Mouse (Mus musculus) megakaryocyte, embryonic 14.5 days (primary cell): Measurements from ENCODE around the gene Cenpl. TPM values are rescaled to one million over a fixed set of nuclear protein-coding genes. Genes with fewer than 3 reads are reported as not detected.

Experiments
- H3K27me3 ChIP-seq: replicated peaks from 2 replicates; pipeline ENCODE3; 2012; ENCODE audit warnings: inconsistent platforms
- H3K36me3 ChIP-seq: replicated peaks from 2 replicates; pipeline ENCODE3; 2012; ENCODE audit warnings: low read length, inconsistent platforms, mixed read lengths
- H3K4me1 ChIP-seq: 2 replicates; pipeline ENCODE4 v1.6.1; 2012; ENCODE audit warnings: inconsistent platforms
- H3K4me3 ChIP-seq: replicated peaks from 2 replicates; pipeline ENCODE3; 2012; ENCODE audit warnings: moderate library complexity, mild to moderate bottlenecking, inconsistent platforms
- H3K9me3 ChIP-seq: 2 replicates; pipeline ENCODE4 v1.6.1; 2012; ENCODE audit warnings: inconsistent platforms
- FLI1 ChIP-seq: IDR thresholded peaks from 2 replicates; pipeline ENCODE4 v1.6.1; 2012; ENCODE audit warnings: low read length, inconsistent platforms, mixed read lengths
- GATA1 ChIP-seq: IDR thresholded peaks from 3 replicates; pipeline ENCODE4 v1.6.1; 2012; ENCODE audit warnings: mixed read lengths, low read length, inconsistent platforms, borderline replicate concordance
- polyA plus RNA-seq: library from polyadenylated mRNA; stranded (reverse); fragments of >175 nt; gene quantifications from 2 replicates; pipeline ENCODE4 v1.2.3, GENCODE M21; 2012; ENCODE audit warnings: low replicate concordance; ENCODE audit not compliant: insufficient read depth

Gene Cenpl
- polyA plus RNA-seq, 1 experiment: 3.9 TPM

DNA sequence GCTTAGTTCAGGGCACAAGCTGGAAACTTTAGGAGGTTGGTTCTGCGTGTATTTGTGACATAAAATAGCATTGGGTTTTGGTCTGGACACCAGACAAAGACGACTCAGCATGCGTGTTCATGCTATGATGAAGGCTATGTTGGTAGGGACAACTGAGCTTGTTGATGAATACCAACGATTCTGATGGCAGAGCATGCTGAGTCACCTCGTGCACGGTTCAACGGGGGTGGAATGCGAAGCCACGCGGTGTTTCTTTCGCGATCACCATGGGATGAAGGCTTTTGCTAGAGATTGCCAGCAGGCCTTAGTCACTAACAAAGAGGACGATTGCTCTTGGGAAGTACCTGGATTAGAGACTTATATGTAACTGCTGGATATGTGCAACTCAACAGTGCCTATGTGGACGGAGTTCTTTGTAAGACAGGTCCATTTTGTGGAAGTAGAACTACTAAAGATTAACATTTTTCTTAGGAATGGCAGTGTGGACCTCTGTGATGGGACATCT lies 35.2 kb upstream of the Cenpl start:
- TF ChIP-seq FLI1 (no peak), GATA1 (no peak)
- H3K4me1 ChIP-seq: peaks cover 63% of the 10 kb centered on the region

GRCm38 (mm10) chr1:161035786-161036404 lies 34.6 kb upstream of the Cenpl start:
- Histone ChIP-seq H3K36me3 (peaks cover 69% of the 10 kb centered on the region), H3K27me3 (no peaks in the 10 kb centered on the region), H3K9me3 (no peaks in the 10 kb centered on the region), H3K4me3 (peak overlapping the region; percentile 98), H3K4me1 (peaks cover 60% of the 10 kb centered on the region)
- TF ChIP-seq GATA1 (no peak), FLI1 (no peak)

More for the DNA sequence above, 35.2 kb upstream of the Cenpl start:
- H3K9me3 ChIP-seq: no peaks in the 10 kb centered on the region
- peak overlapping the region; percentile 98 for H3K4me3 ChIP-seq
- H3K27me3 ChIP-seq: no peaks in the 10 kb centered on the region
- H3K36me3 ChIP-seq: peaks cover 69% of the 10 kb centered on the region

GRCm38 (mm10) chr1:161036411-161036841 lies 34.1 kb upstream of the Cenpl start:
- TF ChIP-seq FLI1: no peak
- TF ChIP-seq GATA1: no peak
- peaks cover 60% of the 10 kb centered on the region for H3K4me1 ChIP-seq

DNA sequence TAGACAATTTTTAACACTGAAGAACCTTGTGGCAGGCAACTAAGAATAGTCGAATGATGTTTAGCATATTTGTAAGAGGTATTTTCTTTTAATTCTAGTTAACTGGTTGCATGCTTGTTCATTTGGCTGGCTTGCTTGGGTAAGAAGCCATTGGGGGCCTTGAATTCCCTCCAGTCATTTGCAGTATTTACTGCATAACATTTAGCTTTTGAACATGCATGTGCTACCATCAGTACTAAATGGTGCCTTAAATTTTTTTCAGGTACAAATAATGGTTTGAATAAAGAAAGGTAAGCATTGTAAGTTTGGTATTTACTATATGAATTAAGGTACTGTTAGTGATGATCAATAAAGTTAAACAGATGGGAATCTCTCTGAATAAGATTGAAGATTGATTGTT lies 33.5 kb upstream of the Cenpl start:
- H3K4me3 ChIP-seq: peak overlapping the region; percentile 98
- peaks cover 69% of the 10 kb centered on the region for H3K36me3 ChIP-seq

More at GRCm38 (mm10) chr1:161036411-161036841, 34.1 kb upstream of the Cenpl start:
- Histone ChIP-seq H3K4me3 (peak overlapping the region; percentile 98), H3K27me3 (no peaks in the 10 kb centered on the region), H3K36me3 (peaks cover 69% of the 10 kb centered on the region), H3K9me3 (no peaks in the 10 kb centered on the region)

GRCm38 (mm10) chr1:161037599-161037998 lies 32.9 kb upstream of the Cenpl start:
- Histone ChIP-seq H3K4me3 (peak overlapping the region; percentile 98), H3K27me3 (no peaks in the 10 kb centered on the region), H3K36me3 (peaks cover 69% of the 10 kb centered on the region), H3K4me1 (peaks cover 52% of the 10 kb centered on the region), H3K9me3 (no peaks in the 10 kb centered on the region)
- no peak for TF ChIP-seq FLI1
- no peak for TF ChIP-seq GATA1

More for the DNA sequence above, 33.5 kb upstream of the Cenpl start:
- H3K27me3 ChIP-seq: no peaks in the 10 kb centered on the region
- no peaks in the 10 kb centered on the region for H3K9me3 ChIP-seq
- no peak for TF ChIP-seq FLI1
- no peak for TF ChIP-seq GATA1
- peaks cover 58% of the 10 kb centered on the region for H3K4me1 ChIP-seq

DNA sequence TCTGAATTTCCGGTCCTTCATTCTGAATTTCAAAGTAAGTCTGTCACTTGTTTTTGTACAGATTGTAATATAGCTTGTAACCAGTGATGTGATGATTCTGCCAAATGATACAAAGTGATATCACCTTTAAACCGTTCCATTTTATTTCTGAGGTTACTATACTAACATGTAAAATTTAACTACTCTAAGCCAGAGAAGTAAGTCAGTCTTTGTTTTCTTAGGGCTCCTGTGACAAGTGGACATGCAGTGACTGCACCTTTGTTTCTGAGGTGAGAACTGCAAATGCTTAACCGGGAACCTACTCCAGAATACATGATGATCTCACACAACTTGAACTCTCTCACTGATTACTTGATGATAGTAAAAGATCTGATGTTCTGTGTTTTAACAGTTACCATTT lies 32.5 kb upstream of the Cenpl start:
- Histone ChIP-seq H3K9me3 (no peaks in the 10 kb centered on the region), H3K36me3 (peaks cover 67% of the 10 kb centered on the region), H3K4me1 (peaks cover 52% of the 10 kb centered on the region), H3K27me3 (no peaks in the 10 kb centered on the region), H3K4me3 (peak overlapping the region; percentile 98)
- TF ChIP-seq FLI1 (no peak), GATA1 (no peak)

DNA sequence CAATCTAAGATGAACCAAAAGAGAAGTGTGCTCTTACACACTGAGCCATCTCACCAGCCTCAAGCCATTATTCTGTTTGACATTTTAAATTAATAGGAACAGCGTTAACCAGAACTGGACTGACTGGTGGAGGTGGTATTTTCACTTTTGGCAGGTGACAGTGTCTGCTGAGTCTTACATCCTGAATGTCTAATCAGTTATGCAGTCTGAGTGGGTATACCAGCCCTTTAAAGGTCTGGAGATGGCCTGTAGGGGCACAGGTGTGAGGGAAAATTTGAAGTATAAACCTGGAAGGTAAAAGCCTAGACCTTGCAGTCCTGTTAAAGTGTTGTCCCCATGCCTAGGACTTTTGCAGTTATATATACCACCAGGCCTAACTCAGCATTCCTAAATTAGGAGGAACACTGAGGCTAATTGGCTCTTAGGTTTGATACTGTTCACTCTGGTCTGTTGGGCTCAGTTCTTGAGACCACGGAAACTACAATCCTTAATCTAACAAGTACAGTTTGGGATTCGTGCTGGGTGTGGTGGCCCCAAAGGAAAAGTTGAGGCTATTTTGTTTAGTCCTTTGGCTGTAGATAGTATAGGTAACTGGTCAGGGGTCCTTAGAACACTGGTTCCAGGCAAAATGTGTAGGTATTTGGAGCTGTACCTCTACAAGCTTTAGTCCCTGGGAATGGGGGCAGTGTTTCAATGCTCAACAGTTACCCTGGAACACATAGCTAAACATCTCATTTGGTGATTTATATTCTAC lies 31.4 kb upstream of the Cenpl start:
- H3K27me3 ChIP-seq: no peaks in the 10 kb centered on the region
- TF ChIP-seq GATA1: no peak
- TF ChIP-seq FLI1: no peak
- H3K4me1 ChIP-seq: peaks cover 41% of the 10 kb centered on the region
- no peak overlapping the region for H3K4me3 ChIP-seq
- no peaks in the 10 kb centered on the region for H3K9me3 ChIP-seq
- peaks cover 77% of the 10 kb centered on the region for H3K36me3 ChIP-seq

DNA sequence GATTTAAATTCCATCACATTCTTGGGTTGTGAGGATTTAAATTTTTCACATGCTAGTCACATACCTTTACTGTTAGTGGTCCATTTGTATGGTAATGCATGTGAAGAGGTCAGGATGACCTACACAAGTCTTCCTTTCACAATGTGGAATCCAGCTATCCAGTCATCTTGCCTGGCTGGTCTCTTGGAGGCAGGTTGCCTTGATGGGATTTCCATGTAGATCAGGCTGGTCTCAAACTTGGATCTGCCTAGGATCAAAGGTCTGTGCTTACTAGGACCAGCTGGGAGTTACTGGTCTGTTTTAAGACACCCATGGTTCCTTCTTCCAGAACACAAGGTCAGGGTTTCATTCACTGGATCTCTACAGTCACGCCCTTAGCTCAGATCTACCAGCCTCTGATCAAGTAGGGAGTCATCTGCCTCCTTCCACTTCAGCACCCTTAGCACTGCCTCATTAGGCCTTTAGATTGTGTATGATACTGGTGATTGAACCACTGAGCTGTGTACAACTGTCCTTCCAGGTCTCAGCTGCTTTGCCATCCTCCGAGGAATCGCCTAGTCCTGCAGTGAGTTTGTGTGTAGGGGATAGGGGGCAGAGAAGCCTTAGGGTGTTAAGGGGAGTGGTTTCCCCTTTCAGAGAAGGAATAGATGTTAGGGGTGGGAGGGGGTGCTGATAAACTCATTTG lies 30.6 kb upstream of the Cenpl start:
- no peaks in the 10 kb centered on the region for H3K27me3 ChIP-seq
- peaks cover 40% of the 10 kb centered on the region for H3K4me1 ChIP-seq
- peaks cover 83% of the 10 kb centered on the region for H3K36me3 ChIP-seq
- TF ChIP-seq FLI1 (no peak), GATA1 (no peak)
- H3K9me3 ChIP-seq: no peaks in the 10 kb centered on the region
- no peak overlapping the region for H3K4me3 ChIP-seq

DNA sequence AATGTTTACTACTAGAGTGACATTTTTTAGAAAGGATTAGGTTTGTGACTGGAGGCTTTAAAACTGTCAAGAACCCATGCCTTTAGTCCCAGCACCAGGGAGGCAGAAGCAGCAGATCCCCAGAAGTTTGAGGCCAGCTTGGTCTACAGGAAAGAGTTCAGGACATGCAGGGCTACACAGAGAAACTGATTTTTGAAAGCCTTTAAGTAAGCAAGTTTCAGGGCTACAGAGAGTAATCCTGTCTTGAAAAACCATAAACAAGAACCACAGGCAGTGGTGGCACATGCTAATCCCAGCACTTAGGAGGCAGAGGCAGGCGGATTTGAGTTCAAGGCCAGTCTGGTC lies 30.1 kb upstream of the Cenpl start:
- TF ChIP-seq GATA1 (no peak), FLI1 (no peak)

More for the DNA sequence above, 30.1 kb upstream of the Cenpl start:
- Histone ChIP-seq H3K27me3 (no peaks in the 10 kb centered on the region), H3K4me3 (no peak overlapping the region), H3K36me3 (peaks cover 88% of the 10 kb centered on the region), H3K4me1 (peaks cover 40% of the 10 kb centered on the region), H3K9me3 (no peaks in the 10 kb centered on the region)
